38 mouse cellular contexts compared by ENCODE assay signal in genomic region chr9:35648102-35648501, GRCm38 (mm10). TPM values are rescaled to one million over a fixed set of nuclear protein-coding genes. Genes with fewer than 3 reads are reported as not detected.
"Had no signal": no experiment of that assay in that cellular context is flagged by ENCODE, and none has a peak within 500 bp of the region (broad histone marks: within the 10 kb centered on the region; RNA-seq: fewer than 3 reads in every experiment).

Gene Pate3, minus strand, starts transcription at chr9:35648202.

- DNase-seq: cerebellum, adult 8-10 months; cerebellum, adult 9-10 months; cerebellum, adult 9-11 months; cerebellum, postnatal 10 days; cerebellum, postnatal 14 days; cerebellum, postnatal 25 days; cerebellum, postnatal 36 days; embryo, embryonic 11 days; forebrain, postnatal 0 days; gastrocnemius, adult 2 months; gastrocnemius, postnatal 10 days; gastrocnemius, postnatal 14 days; gastrocnemius, postnatal 25 days; heart, adult 11 months; heart, adult 18-20 months; heart, adult 2 months had no signal

RNA-seq across cellular contexts. Expression of gene Pate3, which starts in this region (rescaled TPM):
- total RNA-seq: common myeloid progenitor, adult 5-6 weeks; forebrain, postnatal 0 days; gastrocnemius, adult 18-20 months; gastrocnemius, adult 2 months; gastrocnemius, adult 8-10 months; gastrocnemius, postnatal 10 days; gastrocnemius, postnatal 14 days; gastrocnemius, postnatal 25 days; gastrocnemius, postnatal 4 days; granulocyte monocyte progenitor cell, adult 5-6 weeks; heart, adult 18-20 months; heart, adult 2 months; heart, adult 8-10 months had no signal
- polyA plus RNA-seq: cortical plate, adult 2 months; embryonic facial prominence, embryonic 10.5 days; embryonic facial prominence, embryonic 11.5 days; embryonic facial prominence, embryonic 12.5 days; embryonic facial prominence, embryonic 13.5 days; embryonic facial prominence, embryonic 14.5 days; embryonic facial prominence, embryonic 15.5 days; erythroblast, embryonic 14.5 days; forebrain, embryonic 10.5 days; forebrain, embryonic 11.5 days; forebrain, embryonic 13.5 days; forebrain, embryonic 14.5 days; forebrain, embryonic 15.5 days; forebrain, embryonic 16.5 days; forebrain, postnatal 0 days; frontal cortex, adult 2 months; heart, adult 2 months; heart, embryonic 10.5 days had no signal
